Mouse (Mus musculus) liver, embryonic 16.5 days (tissue): ENCODE measurements at regions not wholly inside any gene's neighbourhood (a gene's known extent, or its start where the extent isn't known, plus 50 kb on each side); places are given as distances from the start of the nearest gene placed in this dataset.

Source experiments
- ATAC-seq: fragments of 200-750 bp; cut with Nextera tagmentation; 2 replicates; pipeline ENCODE4 v1.8.0; 2017; ENCODE audit warnings: low read depth, mild to moderate bottlenecking, moderate number of reproducible peaks, moderate library complexity
- H3K27ac ChIP-seq: fragments of 300-500 bp; sonication (generic); 2 replicates; pipeline ENCODE4 v1.5.1; 2014; ENCODE audit warnings: mild to moderate bottlenecking, low read length
- H3K27me3 ChIP-seq: fragments of 300-500 bp; sonication (generic); 2 replicates; pipeline ENCODE4 v1.6.1; 2014; ENCODE audit warnings: low read depth, low read length, mixed read lengths; ENCODE audit not compliant: control insufficient read depth, insufficient read depth
- H3K36me3 ChIP-seq: fragments of 300-500 bp; sonication (generic); 2 replicates; pipeline ENCODE4 v1.6.1; 2014; ENCODE audit warnings: mild to moderate bottlenecking; ENCODE audit not compliant: control insufficient read depth, insufficient read depth
- H3K4me1 ChIP-seq: fragments of 300-500 bp; sonication (generic); 2 replicates; pipeline ENCODE4 v1.6.1; 2014; ENCODE audit warnings: low read depth, low read length, mixed read lengths; ENCODE audit not compliant: control insufficient read depth
- H3K4me2 ChIP-seq: fragments of 300-500 bp; sonication (generic); 2 replicates; pipeline ENCODE4 v1.6.1; 2014; ENCODE audit warnings: low read depth, low read length, mixed read lengths
- H3K4me3 ChIP-seq: fragments of 300-500 bp; sonication (generic); 2 replicates; pipeline ENCODE4 v1.5.1; 2014; ENCODE audit warnings: low read depth, mild to moderate bottlenecking, low read length
- H3K9ac ChIP-seq: fragments of 300-500 bp; sonication (generic); 2 replicates; pipeline ENCODE4 v1.6.1; 2014; ENCODE audit warnings: low read depth, low read length
- H3K9me3 ChIP-seq: fragments of 300-500 bp; sonication (generic); replicated peaks from 2 replicates; pipeline ENCODE4 v1.6.1; 2016; ENCODE audit warnings: low read length; ENCODE audit not compliant: control insufficient read depth
- WGBS: fragments of 180-500 bp; shearing (Covaris S2); extraction: QIAGEN DNeasy Blood & Tissue Kit; methylation state at CpG from one replicate; pipeline ENCODE4 v1.1.7; 2014; ENCODE audit not compliant: insufficient replicate concordance; 5-methylcytosine and 5-hydroxymethylcytosine counted together

DNA sequence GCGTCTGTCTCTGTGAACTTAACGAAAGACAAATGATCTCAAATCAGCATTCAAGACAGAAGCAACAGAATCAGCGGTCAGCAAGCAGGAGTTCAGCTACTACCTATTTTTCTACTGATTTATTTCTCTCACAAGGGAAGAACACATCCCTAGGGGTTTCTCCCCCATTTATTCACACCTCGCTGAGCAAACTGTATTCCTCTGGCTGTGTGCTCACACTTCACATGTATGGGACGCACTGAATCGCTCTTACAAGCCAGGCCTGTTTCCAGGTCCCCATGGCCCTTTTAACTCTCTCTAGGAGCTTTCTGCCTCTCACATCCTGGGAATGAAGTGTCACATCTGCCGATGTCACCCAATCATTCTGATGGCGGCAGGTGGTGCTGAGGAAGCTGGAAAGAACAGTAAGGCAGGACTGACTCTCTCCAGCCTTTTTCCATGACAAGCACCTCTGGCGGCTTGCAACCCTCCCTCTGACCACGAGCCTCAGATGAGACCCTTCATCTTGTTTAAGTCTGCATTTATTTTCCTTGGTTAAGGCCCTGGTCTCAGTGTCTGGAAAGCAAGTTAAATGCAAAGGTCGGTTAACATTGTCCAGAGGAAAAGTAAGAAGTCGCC is 350.3 kb downstream of the 1500009L16Rik start:
- H3K4me3 ChIP-seq = no peak overlapping the region
- H3K9me3 ChIP-seq = peaks cover 5% of the 10 kb centered on the region; the same call in 1 of the 2 replicates
- WGBS = 61% methylated on average over 12 of the region's 12 CpGs
- H3K36me3 ChIP-seq = no peaks in the 10 kb centered on the region
- no peak overlapping the region for H3K27ac ChIP-seq
- ATAC-seq = no peak
- no peak overlapping the region for H3K9ac ChIP-seq
- H3K4me1 ChIP-seq = no peaks in the 10 kb centered on the region
- H3K4me2 ChIP-seq = no peak overlapping the region
- H3K27me3 ChIP-seq = no peaks in the 10 kb centered on the region

DNA sequence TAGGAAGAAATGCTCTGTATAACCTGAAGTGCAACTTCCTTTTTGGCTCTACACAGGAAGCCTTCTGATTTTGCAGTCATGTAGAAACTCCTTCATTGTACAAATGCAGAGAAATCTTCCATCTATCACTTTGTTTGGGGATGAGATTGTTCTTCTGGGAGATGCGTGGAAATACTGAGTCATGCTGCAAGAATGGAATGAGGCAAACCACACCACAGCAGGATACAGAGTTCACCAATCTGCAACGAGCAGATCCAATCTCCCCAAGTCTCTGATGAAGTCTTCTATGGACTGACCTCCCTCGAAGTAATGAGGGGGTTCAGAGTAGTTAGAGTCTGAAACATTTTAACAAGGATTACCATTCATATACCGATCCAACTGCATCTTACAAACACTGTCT is 352.9 kb downstream of the 1500009L16Rik start:
- Histone ChIP-seq H3K36me3 (no peaks in the 10 kb centered on the region), H3K4me1 (no peaks in the 10 kb centered on the region), H3K9ac (no peak overlapping the region), H3K4me3 (no peak overlapping the region), H3K27me3 (no peaks in the 10 kb centered on the region), H3K4me2 (no peak overlapping the region), H3K27ac (no peak overlapping the region), H3K9me3 (peaks cover 5% of the 10 kb centered on the region; the same call in 1 of the 2 replicates)
- WGBS = 35% methylated on average over 4 of the region's 4 CpGs
- no peak for ATAC-seq

DNA sequence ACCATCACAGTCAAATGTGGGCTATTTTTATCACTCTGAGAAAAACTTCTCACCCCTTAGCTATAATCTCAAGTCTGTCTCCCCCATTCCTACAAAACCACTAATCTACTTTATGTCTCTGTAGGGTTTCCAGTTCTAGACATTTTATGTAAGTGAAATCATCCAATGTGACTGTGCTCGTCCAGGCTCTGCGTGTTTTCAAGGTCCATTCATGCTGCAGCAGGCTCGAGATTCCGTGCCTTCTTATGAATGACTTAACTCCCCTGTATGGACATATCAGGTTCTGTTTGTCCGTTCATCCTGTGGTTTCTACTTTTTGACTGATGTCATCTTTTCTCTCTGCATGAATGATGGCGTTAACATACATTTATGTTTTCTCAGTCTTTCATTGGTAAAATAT is 357.6 kb downstream of the 1500009L16Rik start:
- peaks cover 5% of the 10 kb centered on the region; the same call in 1 of the 2 replicates for H3K9me3 ChIP-seq
- no peaks in the 10 kb centered on the region for H3K36me3 ChIP-seq
- H3K27ac ChIP-seq = no peak overlapping the region
- H3K27me3 ChIP-seq = no peaks in the 10 kb centered on the region
- no peak overlapping the region for H3K9ac ChIP-seq
- 63% methylated on average over 6 of the region's 6 CpGs for WGBS
- H3K4me3 ChIP-seq = no peak overlapping the region
- no peak overlapping the region for H3K4me2 ChIP-seq
- ATAC-seq = no peak
- no peaks in the 10 kb centered on the region for H3K4me1 ChIP-seq

DNA sequence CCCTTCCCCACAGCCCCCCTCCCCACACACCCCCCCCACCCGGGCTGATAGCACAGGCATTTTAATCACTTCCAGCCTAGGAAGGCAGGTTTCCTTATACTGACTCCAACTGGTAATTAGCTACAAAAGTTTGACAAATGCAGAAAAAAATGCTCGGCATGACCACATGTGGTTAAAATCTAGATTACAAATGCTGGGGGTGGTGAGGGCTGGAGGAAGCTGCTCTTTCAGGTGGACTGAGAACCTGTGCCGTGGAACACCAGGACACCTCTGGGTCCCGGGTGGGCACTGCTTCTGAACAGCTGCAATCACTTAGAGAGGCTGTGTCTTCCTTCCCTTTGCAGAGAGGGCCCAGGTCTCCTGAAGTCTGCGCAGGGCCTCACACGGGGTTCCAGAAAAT is 358.7 kb downstream of the Nuak1 start:
- no peaks in the 10 kb centered on the region for H3K4me1 ChIP-seq
- H3K4me2 ChIP-seq = no peak overlapping the region
- H3K9me3 ChIP-seq = peaks cover 5% of the 10 kb centered on the region; the same call in 1 of the 2 replicates
- no peaks in the 10 kb centered on the region for H3K27me3 ChIP-seq
- no peak overlapping the region for H3K27ac ChIP-seq
- 44% methylated on average over 6 of the region's 6 CpGs for WGBS
- H3K36me3 ChIP-seq = no peaks in the 10 kb centered on the region
- no peak overlapping the region for H3K4me3 ChIP-seq
- ATAC-seq = no peak
- no peak overlapping the region for H3K9ac ChIP-seq

DNA sequence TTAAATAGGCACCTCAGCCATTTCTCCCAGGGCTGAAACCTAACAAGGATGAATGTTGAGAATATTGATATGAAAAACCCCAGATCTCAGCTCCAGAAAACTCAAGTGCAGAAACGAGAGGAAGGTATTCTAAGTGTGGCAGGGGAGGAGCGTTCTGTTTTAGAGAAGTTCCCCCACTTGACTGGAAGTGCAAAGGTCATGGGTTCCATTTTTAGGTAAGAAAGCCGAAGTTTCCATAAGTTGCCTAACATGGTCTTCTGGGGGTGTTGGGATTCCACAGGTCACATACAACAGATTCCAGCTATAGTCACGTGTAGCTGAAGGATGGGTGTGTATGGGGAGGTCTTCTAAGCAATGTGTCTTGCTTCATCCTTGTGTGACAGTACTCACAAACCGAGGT is 352.9 kb downstream of the Nuak1 start:
- H3K27me3 ChIP-seq = no peaks in the 10 kb centered on the region
- ATAC-seq = no peak
- no peaks in the 10 kb centered on the region for H3K4me1 ChIP-seq
- H3K4me2 ChIP-seq = no peak overlapping the region
- H3K4me3 ChIP-seq = no peak overlapping the region
- H3K9ac ChIP-seq = no peak overlapping the region
- H3K9me3 ChIP-seq = no peaks in the 10 kb centered on the region
- no peak overlapping the region for H3K27ac ChIP-seq
- 46% methylated on average over 5 of the region's 5 CpGs for WGBS
- H3K36me3 ChIP-seq = no peaks in the 10 kb centered on the region

DNA sequence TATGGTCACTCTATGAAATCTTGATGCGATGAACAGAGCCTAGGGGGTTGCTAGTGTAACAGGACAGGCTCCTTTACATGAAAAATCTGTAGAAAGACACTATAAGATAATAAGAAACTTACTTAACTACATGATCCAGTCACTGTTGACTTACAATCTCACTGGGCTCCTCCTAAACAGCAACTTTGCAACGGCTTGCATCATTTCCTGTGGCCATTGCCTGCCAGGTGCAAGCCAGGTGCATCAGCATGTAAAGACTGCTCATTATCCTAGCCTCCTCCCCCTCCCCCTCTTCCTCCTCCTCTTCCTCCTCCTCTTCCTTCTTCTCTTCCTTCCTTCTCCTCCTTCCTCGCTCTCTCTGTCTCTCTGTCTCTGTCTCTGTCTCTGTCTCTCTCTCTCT is 352.5 kb downstream of the Nuak1 start:
- WGBS = 58% methylated on average over 3 of the region's 3 CpGs

DNA sequence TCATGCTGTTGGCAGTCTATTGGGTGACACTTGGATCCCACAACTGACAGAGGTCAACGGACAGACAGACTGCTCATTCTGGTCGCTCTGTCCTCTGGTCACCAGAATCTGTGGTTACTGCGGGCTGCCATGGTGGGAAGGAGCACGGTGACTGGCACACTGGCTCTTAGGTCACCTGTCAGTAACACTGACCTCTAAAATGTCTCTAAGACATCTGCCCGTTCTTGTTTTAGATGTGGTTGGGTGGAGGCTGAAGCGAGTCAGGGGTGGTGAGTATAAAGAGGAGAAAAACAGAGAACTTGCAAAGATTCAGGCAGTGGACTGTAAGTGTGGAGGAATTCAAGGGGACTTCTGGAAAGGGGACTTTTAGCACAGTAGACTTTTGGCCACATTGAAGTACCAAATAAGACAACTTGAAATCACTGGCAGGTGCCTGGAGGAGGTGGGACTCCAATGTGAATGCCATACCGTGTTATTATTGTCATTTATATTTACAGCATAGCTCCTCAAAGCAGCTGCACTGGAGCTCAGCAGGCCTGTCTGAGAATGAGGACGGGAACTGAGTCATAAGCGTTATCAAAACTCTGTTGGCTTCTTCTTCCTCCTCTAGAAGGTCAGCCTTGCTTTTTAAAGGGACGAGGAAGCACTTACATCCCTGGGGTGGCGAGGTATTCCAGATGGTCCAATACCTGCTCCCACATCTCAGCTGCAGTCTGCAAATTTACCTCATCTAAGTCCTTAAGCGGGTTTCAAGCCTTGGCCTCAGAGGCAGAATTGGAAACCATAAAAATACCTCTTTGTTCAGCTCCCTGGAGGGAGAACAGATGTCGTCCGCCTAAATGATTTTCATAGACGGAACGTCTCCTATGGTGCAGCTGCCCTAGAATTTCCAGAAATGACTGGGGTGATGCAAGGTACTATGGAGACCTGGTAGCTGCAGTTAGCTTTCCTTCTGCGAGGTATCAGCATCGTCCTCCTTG is 351.3 kb downstream of the Nuak1 start:
- H3K4me3 ChIP-seq = no peak overlapping the region
- H3K4me2 ChIP-seq = no peak overlapping the region
- 58% methylated on average over 18 of the region's 18 CpGs for WGBS
- H3K27me3 ChIP-seq = no peaks in the 10 kb centered on the region
- no peak for ATAC-seq
- H3K9me3 ChIP-seq = no peaks in the 10 kb centered on the region
- no peak overlapping the region for H3K9ac ChIP-seq
- H3K36me3 ChIP-seq = no peaks in the 10 kb centered on the region
- H3K4me1 ChIP-seq = no peaks in the 10 kb centered on the region
- no peak overlapping the region for H3K27ac ChIP-seq

More for the DNA sequence above, 352.5 kb downstream of the Nuak1 start:
- no peak overlapping the region for H3K4me3 ChIP-seq
- no peak for ATAC-seq
- no peak overlapping the region for H3K27ac ChIP-seq
- H3K9ac ChIP-seq = no peak overlapping the region
- no peak overlapping the region for H3K4me2 ChIP-seq
- no peaks in the 10 kb centered on the region for H3K9me3 ChIP-seq
- no peaks in the 10 kb centered on the region for H3K36me3 ChIP-seq
- no peaks in the 10 kb centered on the region for H3K27me3 ChIP-seq
- H3K4me1 ChIP-seq = no peaks in the 10 kb centered on the region

DNA sequence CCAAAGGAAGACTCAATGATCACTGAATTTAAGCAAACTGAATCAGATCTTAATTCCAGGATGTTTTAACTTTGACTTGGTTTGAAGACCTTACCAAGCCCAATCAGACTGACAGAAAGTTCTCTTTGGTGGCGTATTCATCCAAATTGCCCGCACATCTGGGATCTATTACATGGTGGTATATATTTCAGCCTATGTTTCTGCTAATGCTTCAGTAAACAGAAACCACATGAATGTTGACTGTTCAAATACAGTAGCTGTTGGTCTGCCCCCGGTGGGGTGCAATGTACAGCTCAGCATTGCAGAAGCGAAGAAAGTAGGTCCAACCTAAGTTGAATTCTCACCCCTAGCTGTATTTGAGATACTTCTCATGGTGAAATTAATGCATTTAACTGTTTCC is 346.5 kb downstream of the Nuak1 start:
- no peak overlapping the region for H3K9ac ChIP-seq
- ATAC-seq = no peak

DNA sequence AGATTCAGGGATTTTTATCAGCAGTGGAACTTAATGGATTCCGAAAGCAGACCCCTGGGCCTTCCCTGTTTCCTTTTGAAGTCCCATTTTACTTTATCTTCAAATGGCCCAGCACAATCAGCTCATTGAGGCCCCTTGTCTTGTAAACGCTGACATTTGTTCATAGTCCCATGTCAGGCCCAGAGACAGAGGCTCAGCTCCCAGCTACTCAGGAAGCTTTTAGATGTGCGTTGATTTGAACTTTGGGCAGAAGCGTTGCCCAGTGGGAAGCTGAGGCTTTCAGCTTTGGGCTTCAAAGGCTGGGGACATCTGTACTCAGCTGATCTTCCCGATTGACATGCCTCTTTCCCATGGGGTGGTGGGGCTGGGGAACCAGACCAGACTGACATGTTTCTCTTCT is 343.2 kb downstream of the Nuak1 start:
- Histone ChIP-seq H3K4me2 (no peak overlapping the region), H3K4me1 (no peaks in the 10 kb centered on the region), H3K4me3 (no peak overlapping the region), H3K27me3 (no peaks in the 10 kb centered on the region), H3K36me3 (no peaks in the 10 kb centered on the region), H3K9me3 (no peaks in the 10 kb centered on the region), H3K27ac (no peak overlapping the region), H3K9ac (no peak overlapping the region)
- 33% methylated on average over 5 of the region's 5 CpGs for WGBS
- no peak for ATAC-seq

More for the DNA sequence above, 346.5 kb downstream of the Nuak1 start:
- Histone ChIP-seq H3K4me1 (no peaks in the 10 kb centered on the region), H3K27ac (no peak overlapping the region), H3K4me3 (no peak overlapping the region), H3K27me3 (no peaks in the 10 kb centered on the region), H3K4me2 (no peak overlapping the region), H3K9me3 (no peaks in the 10 kb centered on the region), H3K36me3 (no peaks in the 10 kb centered on the region)
- 68% methylated on average over 4 of the region's 4 CpGs for WGBS
